Mouse (Mus musculus) bone marrow macrophage, adult 2 months (primary cell): Measurements from ENCODE around the gene Ccr4.

Experiments used
- CTCF ChIP-seq: IDR thresholded peaks from 2 replicates; pipeline ENCODE4 v1.5.1; 2012; ENCODE audit warnings: low read depth, mild to moderate bottlenecking, low read length, moderate library complexity
- POLR2A ChIP-seq: IDR thresholded peaks from 2 replicates; pipeline ENCODE4 v1.6.1; 2012; ENCODE audit warnings: mild to moderate bottlenecking, low read depth, low read length, borderline replicate concordance

GRCm38 (mm10) chr9:114486808-114487207, 17.9 kb downstream of the Ccr4 start:
- no peak for TF ChIP-seq CTCF
- no peak for TF ChIP-seq POLR2A
